Mouse (Mus musculus) NIH3T3 (cell line): ENCODE measurements around the gene Fscn1.

Experiments used
- DNase-seq: peaks from one replicate; pipeline ENCODE4 v3.0.0-alpha.2; 2012; ENCODE audit warnings: low read depth

The Fscn1 gene

DNA sequence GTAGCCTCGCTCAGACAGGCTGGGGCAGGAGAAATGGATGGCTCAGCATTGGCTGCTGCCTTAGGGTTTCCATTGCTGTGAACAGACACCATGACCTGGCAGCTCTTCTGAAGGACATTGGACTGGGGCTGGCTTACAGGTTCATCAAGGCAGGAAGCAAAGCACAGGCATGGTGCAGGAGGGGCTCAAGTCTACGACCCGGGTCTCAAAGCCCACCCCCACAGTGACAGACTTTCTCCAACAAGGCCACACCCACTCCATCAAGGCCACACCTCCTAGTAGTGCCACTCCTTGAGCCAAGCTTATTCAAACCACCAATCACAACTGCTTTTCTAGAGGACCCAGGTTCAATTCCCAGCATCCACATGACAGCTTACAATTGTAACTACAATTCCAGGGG lies 13.8 kb downstream of the Fscn1 start:
- no peak for DNase-seq

DNA sequence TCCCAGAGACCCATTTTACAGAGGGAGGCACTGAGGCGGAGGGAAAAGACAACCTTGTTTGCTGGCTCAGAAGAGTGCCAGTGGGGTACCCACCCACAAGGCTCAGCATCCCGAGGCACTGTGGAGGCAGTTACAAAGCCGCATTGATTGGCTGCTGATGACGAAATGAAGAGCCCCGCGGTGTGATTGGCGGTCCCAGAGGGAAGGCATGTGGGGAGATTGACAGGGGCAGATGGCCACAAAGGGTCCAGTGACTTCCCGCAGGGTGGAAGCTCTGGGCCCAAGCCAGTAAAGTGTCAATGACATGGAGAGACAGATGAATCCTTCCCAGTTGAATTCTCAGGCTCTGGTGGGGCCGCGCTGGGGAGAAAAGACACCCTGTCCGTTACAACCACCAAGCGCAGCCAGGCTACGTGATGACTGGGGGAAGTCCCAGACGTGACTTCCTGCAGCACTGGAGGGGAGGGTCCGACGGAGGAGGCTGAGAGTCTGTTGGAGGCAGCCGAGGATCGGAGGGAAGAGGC lies 14.5 kb downstream of the Fscn1 start:
- DNase-seq: no peak

DNA sequence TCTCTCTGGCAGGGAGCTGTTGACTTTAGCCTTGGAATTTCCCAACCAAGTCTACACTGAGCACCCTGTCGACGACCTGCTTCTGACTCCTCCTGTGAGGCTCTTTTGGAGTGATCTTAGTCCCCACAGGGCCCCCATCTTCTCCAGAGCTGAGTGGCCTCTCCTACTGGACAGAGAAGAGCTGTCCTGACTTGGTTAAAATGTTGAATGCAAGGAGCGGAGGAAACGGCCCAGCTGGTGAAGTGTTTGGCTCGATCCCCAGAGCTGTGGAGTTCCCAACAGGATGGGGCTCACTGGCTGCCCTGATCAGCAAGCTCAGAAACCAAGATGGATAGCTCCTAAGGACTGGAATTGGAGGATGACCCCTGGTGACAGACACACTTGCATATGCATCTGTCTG lies 16.4 kb downstream of the Fscn1 start:
- no peak for DNase-seq

DNA sequence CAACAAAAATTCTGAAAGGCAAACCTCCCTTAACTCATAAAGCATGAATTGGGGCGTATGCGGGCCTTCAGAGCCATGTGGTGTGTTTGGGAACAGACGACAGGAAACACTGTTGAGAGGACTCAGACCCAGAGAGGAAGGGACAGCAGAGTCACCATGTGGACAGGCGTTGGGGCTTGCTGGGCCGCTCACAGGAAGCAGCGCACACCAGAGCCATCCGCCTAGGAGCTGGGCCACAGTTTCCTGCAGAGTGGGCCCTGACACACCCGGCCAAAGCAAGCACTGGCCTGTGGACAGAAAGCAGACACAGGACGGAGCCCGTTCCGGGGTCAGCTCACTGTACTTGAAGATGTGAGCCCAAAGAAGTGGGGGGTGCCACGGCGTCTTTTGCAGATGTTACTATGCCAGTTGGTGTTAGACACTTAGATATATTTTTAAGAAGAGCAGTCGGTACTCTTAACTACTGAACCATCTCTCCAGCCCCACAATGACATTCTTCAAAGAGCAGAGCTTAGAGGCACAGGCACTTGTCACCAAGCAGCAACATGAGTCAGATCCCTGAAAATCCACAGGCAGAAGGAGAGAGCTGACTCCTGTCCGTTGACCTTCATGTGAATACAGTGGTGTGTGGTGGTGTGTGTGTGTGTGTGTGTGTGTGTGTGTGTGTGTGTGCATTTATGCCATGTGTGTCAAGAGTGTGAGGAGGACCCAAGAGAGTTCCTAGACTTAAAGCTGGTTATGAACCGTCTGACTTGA lies 22.1 kb downstream of the Fscn1 start:
- no peak for DNase-seq

DNA sequence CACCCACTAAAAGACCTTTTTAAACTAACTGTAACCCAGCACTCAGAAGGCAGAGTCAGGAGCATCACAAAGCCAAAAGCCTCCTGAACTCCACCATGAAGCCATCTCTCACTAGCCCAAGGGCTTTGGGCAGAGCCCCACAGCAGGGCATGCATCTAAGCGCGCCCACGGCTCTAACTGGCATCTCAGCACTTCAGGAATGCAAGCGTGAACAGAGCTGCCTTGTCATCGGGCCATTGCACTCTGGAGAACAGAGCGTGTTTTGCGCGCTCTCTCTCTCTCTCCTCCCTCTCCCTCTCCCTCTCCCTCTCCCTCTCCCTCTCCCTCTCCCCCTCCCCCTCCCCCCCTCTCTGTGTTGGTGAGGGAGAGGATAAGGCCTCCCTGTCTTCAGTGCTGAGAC lies 23.0 kb downstream of the Fscn1 start:
- DNase-seq: no peak

DNA sequence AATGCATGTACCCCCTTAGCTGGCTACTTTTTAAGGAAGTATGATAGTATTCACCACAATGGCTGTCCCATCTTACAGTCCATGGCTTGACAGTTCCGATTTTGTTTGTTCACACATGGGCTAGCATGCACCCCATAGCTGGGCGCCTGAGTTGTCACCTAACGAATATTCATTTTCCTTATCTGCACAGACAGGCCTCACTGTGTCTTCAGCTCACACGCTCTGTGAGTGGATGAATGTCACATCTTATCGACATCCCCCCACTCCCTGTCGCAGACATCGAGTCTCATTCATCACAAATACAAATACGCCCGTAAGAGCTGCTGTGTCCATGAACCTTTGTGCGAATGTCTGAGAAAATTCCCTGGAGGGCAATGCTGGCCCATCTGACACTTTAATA lies 24.1 kb downstream of the Fscn1 start:
- no peak for DNase-seq

DNA sequence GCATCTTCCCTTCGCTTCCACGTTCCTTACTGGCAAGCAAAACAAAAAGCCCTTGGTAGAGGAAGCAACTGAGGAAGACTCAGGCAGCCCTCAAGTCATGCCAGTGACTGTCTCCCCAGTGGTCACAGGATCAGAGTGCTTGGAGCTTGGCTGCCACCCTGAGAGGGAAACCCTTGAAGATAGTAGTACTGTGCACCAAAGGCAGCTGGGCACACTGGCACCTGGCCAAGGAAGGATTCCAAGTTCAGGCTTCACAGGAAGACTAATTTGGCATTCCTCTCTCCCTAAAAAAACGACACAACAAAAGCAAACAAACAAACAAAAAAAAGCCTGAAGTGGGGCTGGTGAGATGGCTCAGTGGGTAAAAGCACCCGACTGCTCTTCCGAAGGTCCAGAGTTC lies 28.4 kb downstream of the Fscn1 start:
- DNase-seq: peak; percentile 28

DNA sequence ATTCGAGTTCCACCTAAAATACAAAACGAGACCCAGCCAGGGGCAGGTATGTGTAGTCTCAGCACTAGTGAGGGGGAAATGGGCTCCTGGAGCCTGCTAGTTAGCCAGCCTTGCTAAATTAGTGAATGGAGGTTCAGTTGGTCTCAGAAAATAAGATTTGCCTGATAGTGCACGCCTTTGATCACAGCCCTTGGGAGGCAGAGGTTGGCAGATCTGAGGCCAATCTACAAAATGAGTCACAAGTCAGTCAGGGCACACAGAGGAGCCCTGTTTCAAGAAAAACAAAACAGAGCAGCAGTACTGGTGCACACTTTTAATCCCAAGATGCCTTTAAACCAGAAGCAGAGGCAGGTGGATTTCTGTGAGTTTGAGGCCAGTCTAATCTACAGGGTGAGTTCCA lies 29.0 kb downstream of the Fscn1 start:
- DNase-seq: peak; percentile 37

DNA sequence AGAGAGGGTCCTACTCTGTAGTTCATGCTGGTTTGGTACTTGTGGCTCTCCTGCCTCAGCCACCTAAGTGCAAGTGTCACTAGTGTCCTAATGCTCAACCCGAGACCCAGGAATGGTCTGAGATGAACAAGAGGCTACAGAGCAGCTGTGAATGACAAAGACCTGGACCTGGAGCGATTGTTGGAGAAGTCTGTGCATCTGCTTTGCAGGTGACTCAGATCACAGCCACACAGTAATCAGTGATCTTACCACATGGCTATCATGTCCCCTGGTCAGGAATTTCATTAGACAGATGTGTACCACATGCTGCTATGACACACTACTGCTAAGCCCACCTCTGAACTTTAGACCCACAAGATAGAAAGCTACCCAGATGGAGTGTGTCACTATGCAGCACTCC lies 34.6 kb downstream of the Fscn1 start:
- DNase-seq: no peak

DNA sequence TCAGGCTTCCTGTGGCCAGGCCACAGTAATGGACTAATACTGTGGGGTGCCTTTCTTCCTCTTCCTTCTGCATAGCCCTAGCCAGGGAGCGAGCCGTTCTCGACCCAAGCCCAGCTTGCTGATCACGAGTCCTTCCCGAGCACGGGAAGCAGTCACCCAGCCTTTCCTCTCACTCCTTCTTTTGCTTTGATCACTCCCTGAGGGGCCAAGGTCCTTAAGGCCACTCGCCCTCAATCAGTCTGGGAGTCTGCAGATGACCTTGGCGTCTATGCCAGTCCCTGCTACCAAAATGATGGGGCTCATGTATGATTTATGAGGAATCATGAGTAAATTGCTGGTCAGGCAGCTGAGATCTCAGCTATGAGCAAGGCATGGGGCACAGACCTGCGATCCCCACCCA lies 37.4 kb downstream of the Fscn1 start:
- DNase-seq: no peak

DNA sequence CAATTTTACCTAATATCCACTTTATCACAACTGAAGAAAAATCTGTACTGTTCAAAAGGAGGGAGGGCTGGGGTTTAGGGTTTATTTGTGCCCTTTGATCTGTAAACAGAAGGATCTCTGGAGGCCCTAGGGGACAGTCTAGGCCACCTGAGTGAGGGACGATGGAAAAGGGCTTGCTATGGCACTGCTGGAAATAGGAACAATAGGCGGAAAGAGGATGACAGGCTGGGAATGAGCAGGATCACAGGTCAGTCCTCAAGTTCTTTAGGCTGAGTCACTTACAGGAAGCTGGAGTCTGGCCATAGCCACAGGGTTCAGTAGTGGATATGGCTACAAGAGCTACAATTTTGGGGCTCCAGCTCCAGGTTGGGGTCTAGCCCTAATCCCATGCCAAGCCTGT lies 38.0 kb downstream of the Fscn1 start:
- peak; percentile 56 for DNase-seq

DNA sequence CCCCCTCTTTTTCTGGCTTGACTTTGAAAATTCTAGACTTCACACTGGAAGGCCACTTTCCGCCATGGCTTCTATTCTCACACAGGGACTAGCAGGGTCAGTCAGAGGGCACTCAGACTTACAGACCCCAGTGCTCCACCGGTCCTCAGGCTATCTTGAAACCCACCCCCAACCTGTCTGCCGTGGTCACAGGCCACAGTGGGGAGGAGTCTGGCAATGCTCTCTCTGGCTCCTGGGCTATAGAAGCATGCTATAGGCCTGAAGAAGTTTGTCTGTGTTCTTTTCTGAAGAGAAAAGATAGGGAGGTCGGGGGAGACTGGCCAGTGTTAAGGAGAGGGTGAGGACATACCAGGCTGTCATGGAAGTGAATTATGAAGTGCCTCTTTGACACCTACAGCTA lies 39.9 kb downstream of the Fscn1 start:
- DNase-seq: no peak

DNA sequence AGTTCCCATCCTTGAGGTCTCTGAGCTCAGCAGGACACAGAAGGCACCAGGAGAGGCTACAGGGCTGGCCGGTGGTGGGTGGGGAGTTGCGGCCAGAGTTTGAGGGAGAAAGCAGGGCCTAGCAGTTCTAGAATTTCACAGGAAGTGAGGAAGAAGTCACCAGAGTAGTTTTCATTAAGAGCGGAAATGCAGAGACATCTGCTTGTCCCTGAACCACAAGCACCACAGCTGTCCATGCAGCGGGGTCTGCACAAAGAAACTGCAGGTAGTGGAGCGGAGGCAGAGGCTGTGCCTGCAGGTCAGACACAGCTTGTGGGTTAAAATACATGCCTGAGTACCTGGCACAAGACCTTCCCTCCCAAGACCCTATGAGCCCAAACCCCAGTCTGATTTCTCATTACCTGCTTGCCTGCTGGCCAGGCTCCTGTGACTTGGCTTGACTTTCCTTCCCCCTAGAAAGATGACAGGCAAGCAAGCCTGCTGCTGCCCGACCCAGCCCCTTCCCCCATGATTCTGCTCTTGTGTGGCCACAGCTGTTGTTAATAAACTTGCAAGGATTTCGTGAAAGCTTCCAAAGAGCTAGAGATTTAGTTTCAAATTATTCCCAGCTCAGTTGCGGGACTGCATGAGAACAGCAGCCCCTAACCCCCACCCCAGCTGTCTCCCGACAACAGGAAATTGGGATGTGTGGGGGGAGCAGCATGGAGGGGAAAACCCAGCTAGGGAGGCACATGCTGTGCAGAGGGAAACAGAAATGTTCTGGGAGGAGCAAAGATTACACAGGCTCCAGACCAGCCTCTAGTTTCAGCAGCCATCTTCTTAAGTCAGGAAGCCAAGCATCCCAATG lies 40.7 kb downstream of the Fscn1 start:
- peak; percentile 86 for DNase-seq

DNA sequence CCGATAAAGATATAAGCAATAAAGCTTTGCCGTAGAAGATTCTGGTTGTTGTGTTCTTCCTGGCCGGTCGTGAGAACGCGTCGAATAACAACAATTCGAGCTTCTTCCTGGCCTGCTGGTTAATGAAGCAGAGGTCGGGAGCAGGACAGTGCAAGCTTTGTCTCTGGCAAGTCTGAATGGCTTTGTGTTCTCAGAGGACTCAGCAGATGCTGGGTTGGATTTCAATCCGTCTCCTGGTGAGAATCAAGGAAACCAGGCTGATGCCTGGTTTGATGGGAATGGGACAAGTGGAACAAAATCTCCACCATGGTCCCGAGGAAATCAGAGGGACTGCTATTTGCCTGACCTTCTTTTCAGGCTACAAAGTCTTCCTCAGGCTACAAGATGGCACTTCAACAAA lies 49.2 kb downstream of the Fscn1 start:
- no peak for DNase-seq

DNA sequence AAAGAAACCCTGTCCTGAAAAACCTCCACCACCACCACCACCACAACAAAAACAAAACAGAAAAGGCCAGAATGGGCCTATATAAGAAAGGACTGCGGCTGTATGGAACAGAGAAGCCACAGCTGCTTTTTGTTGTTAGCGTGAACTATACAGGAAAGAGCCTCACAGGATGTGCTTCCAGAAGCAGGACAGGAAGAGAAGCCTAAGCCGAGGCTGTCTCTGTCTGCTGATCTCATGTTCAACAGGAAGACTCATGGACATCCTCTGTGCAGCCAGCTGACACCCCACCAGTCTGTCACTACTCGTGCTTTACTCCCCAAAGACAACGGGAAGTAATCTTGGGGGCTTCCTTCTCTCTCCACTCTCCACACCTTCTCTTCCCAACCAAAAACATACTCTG lies 57.3 kb downstream of the Fscn1 start:
- DNase-seq: no peak
